Mouse (Mus musculus) CH12.LX (cell line): ENCODE measurements around the gene Ugt1a8. TPM values are rescaled to one million over a fixed set of nuclear protein-coding genes. Genes with fewer than 3 reads are reported as not detected.
A peak's percentile ranks its signal among the peaks of the same experiment; 100 is the strongest.

Source experiments
- DNase-seq: peaks from one replicate; pipeline ENCODE4 v3.0.0-alpha.2; 2013; ENCODE audit errors: extremely low read depth
- H3K27ac ChIP-seq: 2 replicates; pipeline ENCODE4 v1.5.1; 2012; ENCODE audit warnings: low read depth, mild to moderate bottlenecking, control low read depth, moderate library complexity; ENCODE audit not compliant: insufficient read depth
- H3K27me3 ChIP-seq: replicated peaks from 2 replicates; pipeline ENCODE3; 2012; ENCODE audit warnings: inconsistent platforms
- H3K36me3 ChIP-seq, 2 experiments: replicated peaks in 1 of 2; 2 replicates each; pipeline versions ENCODE3 to v1.6.1; 2012; ENCODE audit warnings: inconsistent platforms in 1 of 2, low read length in 1 of 2, mild to moderate bottlenecking in 1 of 2, mixed read lengths in 1 of 2, moderate library complexity in 1 of 2; ENCODE audit not compliant: control insufficient read depth in 1 of 2, insufficient read depth in 1 of 2
- H3K4me1 ChIP-seq, 2 experiments: 2 replicates each; pipeline ENCODE4 v1.6.1; 2012; ENCODE audit warnings: inconsistent platforms in 1 of 2, moderate library complexity in 1 of 2; ENCODE audit not compliant: insufficient read depth in 2 of 2, control insufficient read depth in 1 of 2
- H3K4me2 ChIP-seq: 2 replicates; pipeline ENCODE4 v1.6.1; 2012; ENCODE audit warnings: low read depth, mild to moderate bottlenecking, control low read depth; ENCODE audit not compliant: poor library complexity, insufficient read depth, severe bottlenecking
- H3K4me3 ChIP-seq, 3 experiments: fragments of 150-350 bp in 1 of 3; sonication (generic) in 1 of 3; replicated peaks in 1 of 3; 2 replicates each; pipeline versions ENCODE3 to v1.5.1; 2011 to 2012; ENCODE audit warnings: low read depth in 2 of 3, low read length in 2 of 3, mild to moderate bottlenecking in 2 of 3, moderate library complexity in 2 of 3, control low read depth in 1 of 3, improper control_type of control experiment in 1 of 3, inconsistent platforms in 1 of 3, mixed read lengths in 1 of 3; ENCODE audit not compliant: poor library complexity in 1 of 3
- H3K79me2 ChIP-seq: replicated peaks from 2 replicates; pipeline ENCODE4 v1.6.1; 2012; ENCODE audit warnings: mild to moderate bottlenecking, moderate library complexity; ENCODE audit not compliant: control insufficient read depth, poor library complexity, insufficient read depth, severe bottlenecking; ENCODE audit errors: extremely low read depth
- H3K9ac ChIP-seq: 2 replicates; pipeline ENCODE4 v1.6.1; 2012; ENCODE audit warnings: low read depth, mild to moderate bottlenecking, control low read depth, moderate library complexity; ENCODE audit not compliant: insufficient read depth
- H3K9me3 ChIP-seq: replicated peaks from 2 replicates; pipeline ENCODE3; 2012; ENCODE audit warnings: low read length, inconsistent platforms, mixed read lengths
- BHLHE40 ChIP-seq: IDR thresholded peaks from 2 replicates; pipeline ENCODE4 v1.6.1; 2011; ENCODE audit warnings: mild to moderate bottlenecking, low read depth, low read length, improper control_type of control experiment
- CHD1 ChIP-seq: IDR thresholded peaks from 2 replicates; pipeline ENCODE4 v1.6.1; 2012; ENCODE audit warnings: low read depth, low read length, improper control_type of control experiment, inconsistent platforms
- CHD2 ChIP-seq: IDR thresholded peaks from 2 replicates; pipeline ENCODE4 v1.6.1; 2011; ENCODE audit warnings: low read length, improper control_type of control experiment
- E2F4 ChIP-seq: IDR thresholded peaks from 2 replicates; pipeline ENCODE4 v1.6.1; 2011; ENCODE audit warnings: low read depth, low read length, improper control_type of control experiment; ENCODE audit not compliant: insufficient replicate concordance
- ELF1 ChIP-seq: IDR thresholded peaks from 2 replicates; pipeline ENCODE4 v1.6.1; 2014; ENCODE audit warnings: low read depth, mild to moderate bottlenecking, inconsistent platforms, low read length, improper control_type of control experiment
- HCFC1 ChIP-seq: IDR thresholded peaks from 2 replicates; pipeline ENCODE4 v1.6.1; 2012; ENCODE audit warnings: low read depth, mild to moderate bottlenecking, inconsistent platforms, low read length, improper control_type of control experiment
- IRF4 ChIP-seq: IDR thresholded peaks from 2 replicates; pipeline ENCODE4 v1.6.1; 2014; ENCODE audit warnings: low read depth, mild to moderate bottlenecking, inconsistent platforms, low read length, improper control_type of control experiment
- JUND ChIP-seq: conservative IDR thresholded peaks from 2 replicates; pipeline ENCODE4 v1.6.1; 2011; ENCODE audit warnings: low read depth, low read length, improper control_type of control experiment
- KAT2A ChIP-seq: IDR thresholded peaks from 2 replicates; pipeline ENCODE4 v1.6.1; 2012; ENCODE audit warnings: low read length, improper control_type of control experiment, inconsistent platforms; ENCODE audit not compliant: insufficient replicate concordance
- MAX ChIP-seq: IDR thresholded peaks from 2 replicates; pipeline ENCODE4 v1.6.1; 2011; ENCODE audit warnings: low read length, improper control_type of control experiment
- MAZ ChIP-seq: IDR thresholded peaks from 2 replicates; pipeline ENCODE4 v1.6.1; 2012; ENCODE audit warnings: low read depth, mild to moderate bottlenecking, inconsistent platforms, low read length, improper control_type of control experiment, moderate library complexity
- NRF1 ChIP-seq: IDR thresholded peaks from 2 replicates; pipeline ENCODE4 v1.6.1; 2014; ENCODE audit warnings: low read depth, mild to moderate bottlenecking, inconsistent platforms, low read length, improper control_type of control experiment, moderate library complexity
- RAD21 ChIP-seq: IDR thresholded peaks from 2 replicates; pipeline ENCODE4 v1.6.1; 2011; ENCODE audit warnings: low read depth, mild to moderate bottlenecking, low read length, improper control_type of control experiment, moderate library complexity
- TBP ChIP-seq: conservative IDR thresholded peaks from 2 replicates; pipeline ENCODE4 v1.6.1; 2011; ENCODE audit warnings: low read depth, low read length, improper control_type of control experiment
- UBTF ChIP-seq: IDR thresholded peaks from 2 replicates; pipeline ENCODE4 v1.6.1; 2012; ENCODE audit warnings: low read depth, mild to moderate bottlenecking, inconsistent platforms, low read length, improper control_type of control experiment, moderate library complexity
- USF1 ChIP-seq: IDR thresholded peaks from 2 replicates; pipeline ENCODE4 v1.6.1; 2014; ENCODE audit warnings: low read depth, mild to moderate bottlenecking, inconsistent platforms, low read length, improper control_type of control experiment
- USF2 ChIP-seq: conservative IDR thresholded peaks from 2 replicates; pipeline ENCODE4 v1.6.1; 2011; ENCODE audit warnings: low read depth, low read length, improper control_type of control experiment
- ZMIZ1 ChIP-seq: IDR thresholded peaks from 2 replicates; pipeline ENCODE4 v1.6.1; 2012; ENCODE audit warnings: low read depth, mild to moderate bottlenecking, inconsistent platforms, low read length, improper control_type of control experiment
- dilution Hi-C: fragments of 300-500 bp; cut with MboI; formaldehyde crosslinking; loops from 2 replicates; pipeline ENCODE4 v1.14.3; 2020; ENCODE audit warnings: low sequenced_read_pairs; ENCODE audit not compliant: extremely low pct_unique_long_range_greater_than_20kb, extremely low pct_ligation_motif_present
- in situ Hi-C: fragments of 300-500 bp; cut with MboI; formaldehyde crosslinking; loops from 3 replicates; pipeline ENCODE4 v1.14.3; 2019; ENCODE audit warnings: low sequenced_read_pairs, low pct_ligation_motif_present, low pct_unique_long_range_greater_than_20kb, mixed read lengths
- polyA plus RNA-seq: library from polyadenylated mRNA; unstranded; fragments of >175 nt; gene quantifications from 2 replicates; pipeline ENCODE4 v1.2.1, GENCODE M21; 2012; ENCODE audit warnings: low read depth; ENCODE audit not compliant: insufficient read length
- total RNA-seq, 2 experiments: library from RNA; depleted of rRNA; stranded (reverse); fragments of 300-350 nt in 1 of 2; fragments of >200 nt in 1 of 2; gene quantifications; 2 replicates each; pipeline ENCODE4 v1.2.3; 2012 to 2014

Ugt1a8 gene
- total and polyA plus RNA-seq, 3 experiments, result not detected

GRCm38 (mm10) chr1:88213766-88214461 is 126.3 kb downstream of the Ugt1a8 start:
- Histone ChIP-seq H3K79me2 (no peaks in the 10 kb centered on the region), H3K27ac (no peak overlapping the region), H3K36me3 (no peaks in the 10 kb centered on the region), H3K9ac (no peak overlapping the region), H3K27me3 (no peaks in the 10 kb centered on the region), H3K4me3 (no peak overlapping the region), H3K9me3 (peaks cover 67% of the 10 kb centered on the region), H3K4me2 (no peak overlapping the region), H3K4me1 (no peaks in the 10 kb centered on the region)
- in situ Hi-C loops, result no loop called here
- dilution Hi-C loops, result no loop called here
- DNase-seq, result no peak
- TF ChIP-seq UBTF (no peak), JUND (no peak), IRF4 (no peak), CHD2 (no peak), CHD1 (no peak), NRF1 (0 out of 2 replicates have a peak, but pooled peaks have one; percentile 6), KAT2A (0 out of 2 replicates have a peak, but pooled peaks have one; percentile 6), HCFC1 (no peak), ELF1 (no peak)

GRCm38 (mm10) chr1:88214462-88214952 is 126.9 kb downstream of the Ugt1a8 start:
- Histone ChIP-seq H3K4me2 (no peak overlapping the region), H3K36me3 (no peaks in the 10 kb centered on the region), H3K4me1 (no peaks in the 10 kb centered on the region), H3K4me3 (no peak overlapping the region), H3K27me3 (no peaks in the 10 kb centered on the region), H3K9me3 (peaks cover 73% of the 10 kb centered on the region), H3K27ac (no peak overlapping the region), H3K9ac (no peak overlapping the region), H3K79me2 (no peaks in the 10 kb centered on the region)
- dilution Hi-C loops, result no loop called here
- in situ Hi-C loops, result no loop called here
- TF ChIP-seq TBP (no peak), USF1 (no peak), RAD21 (no peak), USF2 (no peak), MAZ (no peak), MAX (0 out of 2 replicates have a peak, but pooled peaks have one; percentile 34), BHLHE40 (no peak), CHD2 (peak; percentile 21; the same call in 1 of the 2 replicates), E2F4 (no peak), ZMIZ1 (no peak), UBTF (no peak), IRF4 (no peak)
- DNase-seq, result peak; percentile 2
